Mouse (Mus musculus) midbrain, postnatal 0 days (tissue): Measurements from ENCODE around the gene Pde9a. TPM values are rescaled to one million over a fixed set of nuclear protein-coding genes. Genes with fewer than 3 reads are reported as not detected.
A peak's percentile ranks its signal among the peaks of the same experiment; 100 is the strongest.

Experiments
- ATAC-seq: fragments of 200-750 bp; cut with Nextera tagmentation; 2 replicates; pipeline ENCODE4 v1.8.0; 2017; ENCODE audit warnings: moderate number of reproducible peaks, mild to moderate bottlenecking, moderate TSS enrichment, moderate library complexity; ENCODE audit not compliant: low FRiP score
- DNase-seq: peaks from one replicate; pipeline ENCODE4 v3.0.0-alpha.2; 2015; ENCODE audit warnings: low spot score
- H3K27ac ChIP-seq: fragments of 300-500 bp; sonication (generic); 2 replicates; pipeline ENCODE4 v1.5.1; 2014; ENCODE audit warnings: low read depth, mild to moderate bottlenecking, low read length, mixed read lengths
- H3K27me3 ChIP-seq: fragments of 300-500 bp; sonication (generic); 2 replicates; pipeline ENCODE4 v1.6.1; 2014; ENCODE audit warnings: low read length, control low read depth, mixed read lengths; ENCODE audit not compliant: insufficient read depth
- H3K36me3 ChIP-seq: fragments of 300-500 bp; sonication (generic); 2 replicates; pipeline ENCODE4 v1.6.1; 2014; ENCODE audit warnings: low read length, control low read depth, mixed read lengths; ENCODE audit not compliant: insufficient read depth
- H3K4me1 ChIP-seq: fragments of 300-500 bp; sonication (generic); 2 replicates; pipeline ENCODE4 v1.6.1; 2014; ENCODE audit warnings: mild to moderate bottlenecking, control low read depth, antibody characterized with exemption, low read length, mixed read lengths; ENCODE audit not compliant: insufficient read depth
- H3K4me2 ChIP-seq: fragments of 300-500 bp; sonication (generic); 2 replicates; pipeline ENCODE4 v1.6.1; 2014; ENCODE audit warnings: low read depth, mild to moderate bottlenecking, low read length, mixed read lengths; ENCODE audit not compliant: poor library complexity, severe bottlenecking
- H3K4me3 ChIP-seq: fragments of 300-500 bp; sonication (generic); 2 replicates; pipeline ENCODE4 v1.5.1; 2014; ENCODE audit warnings: low read depth, mild to moderate bottlenecking, low read length, moderate library complexity
- H3K9ac ChIP-seq: fragments of 300-500 bp; sonication (generic); replicated peaks from 2 replicates; pipeline ENCODE4 v1.6.1; 2014; ENCODE audit warnings: mild to moderate bottlenecking, low read length, moderate library complexity, mixed read lengths; ENCODE audit not compliant: poor library complexity, severe bottlenecking
- H3K9me3 ChIP-seq: fragments of 300-500 bp; sonication (generic); 2 replicates; pipeline ENCODE4 v1.6.1; 2016; ENCODE audit warnings: low read length, control low read depth
- CTCF ChIP-seq: IDR thresholded peaks from 2 replicates; pipeline ENCODE4 v1.5.1; 2016; ENCODE audit warnings: antibody characterized with exemption, mild to moderate bottlenecking
- WGBS: fragments of 180-500 bp; shearing (Covaris S2); extraction: QIAGEN DNeasy Blood & Tissue Kit; methylation state at CpG from one replicate; pipeline ENCODE4 v1.1.7; 2014; 5-methylcytosine and 5-hydroxymethylcytosine counted together
- polyA plus RNA-seq: library from polyadenylated mRNA; unstranded; fragments of >200 nt; fragmentation: Nextera tagmentation; extraction: Ambion mirVana; gene quantifications from 2 replicates; pipeline ENCODE4 v1.2.1, GENCODE M21; 2015
- total RNA-seq: library from RNA; depleted of rRNA; stranded (reverse); fragments of >200 nt; gene quantifications from 2 replicates; pipeline ENCODE4 v1.2.3, GENCODE M21; 2014

The Pde9a gene
- total and polyA plus RNA-seq, 2 experiments from 2014 or later, result 32.2 to 40.2 TPM

DNA sequence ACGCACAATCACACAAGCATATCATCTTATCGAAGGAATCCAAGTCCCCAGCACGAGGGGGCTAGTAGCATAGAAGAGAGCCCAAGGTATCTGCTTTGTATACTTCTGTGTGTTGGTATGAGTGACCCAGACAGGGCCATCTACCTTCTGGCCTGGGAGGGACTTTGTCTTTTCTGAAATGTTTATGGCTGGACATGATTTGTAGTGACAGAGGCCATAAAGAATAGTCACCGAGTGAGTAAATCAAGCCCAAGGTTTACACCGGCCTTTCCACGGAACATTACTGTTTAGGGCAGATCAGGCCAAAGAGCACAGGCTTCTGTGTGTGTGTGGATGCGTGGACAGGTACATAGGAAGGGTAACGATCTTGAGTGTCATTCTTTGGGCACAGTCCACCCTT is 6.1 kb upstream of the Pde9a start:
- H3K9me3 ChIP-seq, result no peaks in the 10 kb centered on the region
- WGBS, result 87% methylated on average over 8 of the region's 8 CpGs
- no peak overlapping the region for H3K9ac ChIP-seq
- no peak for DNase-seq
- no peaks in the 10 kb centered on the region for H3K27me3 ChIP-seq
- H3K36me3 ChIP-seq, result no peaks in the 10 kb centered on the region
- H3K27ac ChIP-seq, result no peak overlapping the region
- H3K4me2 ChIP-seq, result no peak overlapping the region
- TF ChIP-seq CTCF, result no peak
- no peak overlapping the region for H3K4me3 ChIP-seq
- H3K4me1 ChIP-seq, result no peaks in the 10 kb centered on the region
- ATAC-seq, result no peak

DNA sequence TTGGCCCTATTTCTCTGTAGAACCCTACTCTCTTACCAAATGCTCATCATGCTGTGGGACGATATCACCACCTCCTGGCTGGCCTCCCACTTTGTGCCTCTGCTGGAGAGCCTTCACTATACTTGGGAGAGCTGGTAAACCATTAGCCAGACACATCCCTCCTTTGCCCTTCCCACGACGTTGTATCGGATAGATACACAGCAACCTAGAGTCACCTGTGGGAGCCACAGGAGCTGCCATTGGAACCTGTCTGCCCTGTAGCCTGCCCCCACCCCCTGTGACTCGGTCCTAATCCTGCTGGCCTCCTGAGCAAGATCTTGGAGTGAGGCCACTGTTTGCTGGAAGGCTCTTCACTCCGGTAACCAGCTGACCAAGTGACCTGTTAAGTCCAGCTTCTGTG is 2.7 kb upstream of the Pde9a start:
- Histone ChIP-seq H3K9ac (no peak overlapping the region), H3K4me2 (no peak overlapping the region), H3K4me3 (no peak overlapping the region), H3K9me3 (no peaks in the 10 kb centered on the region), H3K36me3 (no peaks in the 10 kb centered on the region), H3K4me1 (peaks cover 13% of the 10 kb centered on the region), H3K27ac (no peak overlapping the region), H3K27me3 (no peaks in the 10 kb centered on the region)
- WGBS, result 82% methylated on average over 6 of the region's 6 CpGs
- ATAC-seq, result no peak
- no peak for TF ChIP-seq CTCF
- no peak for DNase-seq

DNA sequence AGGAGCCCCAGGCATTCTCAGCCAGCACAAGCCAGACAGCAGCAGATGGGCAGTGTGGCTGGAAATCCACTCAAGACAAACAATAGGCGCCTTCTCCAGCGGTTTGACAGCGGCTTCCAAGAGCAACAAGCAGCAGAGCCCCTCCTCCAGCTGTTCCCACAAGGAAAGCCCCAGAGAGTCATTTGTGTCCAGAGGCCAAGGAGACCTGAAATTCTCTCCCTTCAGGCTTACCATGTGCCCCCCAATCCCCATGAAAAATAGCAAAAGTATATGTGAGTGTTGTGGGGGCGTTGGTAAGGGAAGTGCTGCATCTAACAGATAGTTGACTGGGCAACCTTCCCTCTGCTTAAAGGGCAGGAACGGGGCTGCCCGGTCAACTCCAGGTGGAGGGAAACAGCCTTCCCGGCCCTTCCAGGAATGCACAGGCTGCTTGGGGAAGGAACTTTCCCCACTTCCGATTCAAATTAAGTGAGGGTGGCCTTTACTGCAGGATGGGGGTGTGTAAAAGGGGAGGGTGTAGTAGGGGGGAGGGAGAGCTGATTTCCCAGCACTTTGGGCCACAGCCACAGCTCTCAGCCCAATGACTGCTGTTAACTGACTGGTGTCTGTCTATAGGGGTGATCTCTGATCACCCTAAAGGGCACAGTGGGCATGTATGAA is 912 bp upstream of the Pde9a start:
- TF ChIP-seq CTCF, result no peak

DNA sequence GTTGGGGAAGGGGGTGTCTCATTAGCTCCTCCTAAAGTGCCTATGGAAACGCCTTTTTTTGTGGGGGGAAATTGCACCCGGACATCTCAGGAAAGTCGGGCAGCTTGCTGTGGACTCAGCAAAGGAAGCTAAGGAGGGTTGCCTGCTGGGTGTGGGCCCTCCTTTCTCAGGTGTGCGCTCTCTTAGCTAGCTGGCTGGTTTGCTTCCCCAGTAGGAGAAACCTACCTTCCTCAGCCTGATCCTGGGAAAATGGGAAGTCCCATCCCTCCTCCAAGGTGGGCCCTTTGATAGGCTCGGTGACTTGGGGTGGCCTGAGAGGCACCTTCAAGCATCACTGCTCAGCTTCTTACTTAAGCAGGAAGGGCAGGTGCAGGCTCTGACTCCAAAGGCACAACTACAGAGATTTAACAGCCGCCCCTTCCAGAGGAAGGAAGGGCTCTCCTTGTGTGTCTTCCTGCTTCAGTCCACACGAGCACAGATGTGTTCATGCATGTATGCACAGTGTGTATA is 811 bp downstream of the Pde9a start:
- Histone ChIP-seq H3K4me3 (peak overlapping the region; percentile 86), H3K27me3 (no peaks in the 10 kb centered on the region), H3K4me2 (peak overlapping the region; percentile 78), H3K4me1 (peaks cover 24% of the 10 kb centered on the region), H3K9ac (peak overlapping the region; percentile 79), H3K27ac (peak overlapping the region; percentile 59), H3K9me3 (no peaks in the 10 kb centered on the region), H3K36me3 (no peaks in the 10 kb centered on the region)
- ATAC-seq (no peak), DNase-seq (no peak)
- WGBS, result 10% methylated on average over 7 of the region's 7 CpGs
- no peak for TF ChIP-seq CTCF

More for the DNA sequence above, 912 bp upstream of the Pde9a start:
- Histone ChIP-seq H3K27ac (peak overlapping the region; percentile 55), H3K4me2 (peak overlapping the region; percentile 78), H3K4me1 (peaks cover 24% of the 10 kb centered on the region), H3K9ac (0 out of 2 replicates have a peak overlapping the region, but pooled peaks have one; percentile 79), H3K9me3 (no peaks in the 10 kb centered on the region), H3K4me3 (no peak overlapping the region), H3K36me3 (no peaks in the 10 kb centered on the region), H3K27me3 (no peaks in the 10 kb centered on the region)
- WGBS, result 14% methylated on average over 8 of the region's 8 CpGs
- peak; percentile 42; the same call in 1 of the 2 replicates for ATAC-seq
- no peak for DNase-seq

DNA sequence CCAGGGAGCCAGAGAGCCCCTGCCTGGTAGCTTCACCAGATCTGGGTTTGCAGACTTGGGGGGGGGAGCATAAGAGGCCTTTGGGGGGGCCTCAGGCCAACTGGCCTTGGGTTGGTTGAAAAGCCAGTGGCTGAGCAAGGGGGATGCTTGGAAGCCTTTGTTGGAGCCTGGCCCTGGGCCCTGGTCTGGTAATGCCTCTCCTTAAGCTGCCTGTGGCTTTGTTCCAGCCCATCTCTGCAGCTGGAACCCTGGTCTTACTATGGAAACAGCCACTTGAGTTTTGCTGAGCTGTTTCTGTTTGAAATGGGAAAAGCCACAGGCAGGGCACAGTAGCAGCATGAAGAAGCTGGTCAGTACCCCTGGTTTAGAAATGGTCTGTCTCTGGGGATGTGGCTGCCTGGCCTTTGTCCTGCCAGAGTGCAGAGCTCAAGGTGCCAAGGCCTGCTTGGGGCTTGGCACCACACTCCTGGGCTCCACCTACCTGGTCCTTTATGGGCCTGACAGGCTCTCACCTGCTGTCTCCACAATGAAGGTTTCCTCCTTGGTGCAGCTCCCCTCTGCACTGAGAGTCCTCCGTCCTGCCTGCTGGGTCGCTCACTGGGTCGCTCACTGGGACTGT is 3.5 kb downstream of the Pde9a start:
- H3K4me1 ChIP-seq, result peaks cover 24% of the 10 kb centered on the region
- 88% methylated on average over 3 of the region's 3 CpGs for WGBS
- H3K27ac ChIP-seq, result no peak overlapping the region
- H3K9me3 ChIP-seq, result no peaks in the 10 kb centered on the region
- no peak for TF ChIP-seq CTCF
- no peaks in the 10 kb centered on the region for H3K27me3 ChIP-seq
- DNase-seq (peak; percentile 80), ATAC-seq (no peak)
- no peak overlapping the region for H3K9ac ChIP-seq
- no peak overlapping the region; the same call in 1 of the 2 replicates for H3K4me2 ChIP-seq
- H3K36me3 ChIP-seq, result no peaks in the 10 kb centered on the region
- H3K4me3 ChIP-seq, result no peak overlapping the region

DNA sequence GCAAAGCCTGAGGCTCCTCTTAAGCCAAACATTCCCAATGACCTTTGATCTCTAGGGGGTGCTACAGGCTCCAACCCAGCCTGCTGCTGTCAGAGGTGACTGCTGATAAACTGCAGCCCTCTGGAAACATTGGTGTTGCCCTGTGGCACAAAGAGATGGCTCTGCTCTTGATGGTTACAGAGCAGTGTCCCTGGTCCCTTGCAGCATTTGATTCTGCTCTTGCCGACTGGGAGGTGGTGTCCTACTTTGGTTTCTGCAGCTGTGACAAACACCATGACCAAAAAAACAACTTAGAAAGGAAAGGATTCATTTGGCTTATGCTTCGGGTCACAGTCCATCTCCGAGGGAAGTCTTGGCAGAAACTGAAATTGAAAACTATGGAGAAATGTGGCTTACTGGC is 5.5 kb downstream of the Pde9a start:
- no peak for TF ChIP-seq CTCF
- no peak for ATAC-seq
- Histone ChIP-seq H3K9me3 (no peaks in the 10 kb centered on the region), H3K36me3 (no peaks in the 10 kb centered on the region), H3K27ac (no peak overlapping the region), H3K27me3 (no peaks in the 10 kb centered on the region), H3K4me3 (no peak overlapping the region), H3K4me1 (peaks cover 24% of the 10 kb centered on the region), H3K9ac (no peak overlapping the region), H3K4me2 (no peak overlapping the region)
- 77% methylated on average over 3 of the region's 3 CpGs for WGBS
- DNase-seq, result no peak
